Mouse (Mus musculus) liver, postnatal 0 days (tissue): ENCODE data around the gene Sp140.

Source experiments
- CTCF ChIP-seq: sonication (generic); IDR thresholded peaks from 2 replicates; pipeline ENCODE4 v1.5.1; 2016; ENCODE audit warnings: antibody characterized with exemption, low read depth
- EP300 ChIP-seq: IDR thresholded peaks from 2 replicates; pipeline ENCODE4 v1.6.1; 2016; ENCODE audit warnings: antibody characterized with exemption, low read depth, mild to moderate bottlenecking

DNA sequence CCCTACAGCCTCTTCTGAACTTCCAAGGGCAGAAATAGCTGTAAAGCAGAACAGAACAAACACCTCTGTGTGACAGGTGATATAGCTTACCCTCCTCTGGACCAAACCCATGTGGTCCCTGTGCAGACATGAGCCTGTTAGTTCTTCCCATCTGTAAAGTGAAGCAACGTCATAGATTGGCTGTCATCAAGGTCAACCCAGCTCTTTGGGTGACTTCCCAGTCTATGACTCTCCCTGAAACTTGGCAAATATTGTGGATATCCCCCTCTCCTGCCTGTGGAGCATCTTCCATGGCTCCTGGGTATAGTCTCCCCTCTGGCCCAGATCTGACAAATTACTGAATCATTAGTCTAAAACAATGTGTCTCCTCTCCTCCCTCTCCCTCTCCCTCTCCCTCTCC is 92.1 kb downstream of the Sp140 start:
- TF ChIP-seq CTCF: no peak
- TF ChIP-seq EP300: no peak
